Mouse (Mus musculus) retina, adult 2 months (tissue): Measurements from ENCODE around the gene Dqx1.

Experiments used
- DNase-seq: peaks from one replicate; pipeline ENCODE4 v3.0.0-alpha.2; 2012; ENCODE audit warnings: low read depth, low spot score

Gene Dqx1

GRCm38 (mm10) chr6:83107566-83108400 is 50.1 kb downstream of the Dqx1 start:
- DNase-seq, result peak; percentile 18

- peak; percentile 73 for DNase-seq
Measured at GRCm38 (mm10) chr6:83108762-83109668, 51.4 kb downstream of the Dqx1 start, which contains the start of gene Mrpl53. Mrpl53 (plus strand) TSS chr6:83109040.

GRCm38 (mm10) chr6:83111510-83112136 is 54.0 kb downstream of the Dqx1 start:
- DNase-seq, result no peak

- DNase-seq, result peak; percentile 75
Measured at GRCm38 (mm10) chr6:83115011-83115671, 57.5 kb downstream of the Dqx1 start, which contains the start of gene Mogs. Mogs (plus strand) TSS chr6:83115496.

GRCm38 (mm10) chr6:83115682-83116372 is 58.2 kb downstream of the Dqx1 start:
- no peak for DNase-seq

GRCm38 (mm10) chr6:83116373-83117164 is 58.9 kb downstream of the Dqx1 start:
- no peak for DNase-seq
